Mouse (Mus musculus) megakaryocyte, embryonic 14.5 days (primary cell): Measurements from ENCODE around the gene Tram2.

Experiments
- FLI1 ChIP-seq: IDR thresholded peaks from 2 replicates; pipeline ENCODE4 v1.6.1; 2012; ENCODE audit warnings: low read length, inconsistent platforms, mixed read lengths
- GATA1 ChIP-seq: IDR thresholded peaks from 3 replicates; pipeline ENCODE4 v1.6.1; 2012; ENCODE audit warnings: mixed read lengths, low read length, inconsistent platforms, borderline replicate concordance

DNA sequence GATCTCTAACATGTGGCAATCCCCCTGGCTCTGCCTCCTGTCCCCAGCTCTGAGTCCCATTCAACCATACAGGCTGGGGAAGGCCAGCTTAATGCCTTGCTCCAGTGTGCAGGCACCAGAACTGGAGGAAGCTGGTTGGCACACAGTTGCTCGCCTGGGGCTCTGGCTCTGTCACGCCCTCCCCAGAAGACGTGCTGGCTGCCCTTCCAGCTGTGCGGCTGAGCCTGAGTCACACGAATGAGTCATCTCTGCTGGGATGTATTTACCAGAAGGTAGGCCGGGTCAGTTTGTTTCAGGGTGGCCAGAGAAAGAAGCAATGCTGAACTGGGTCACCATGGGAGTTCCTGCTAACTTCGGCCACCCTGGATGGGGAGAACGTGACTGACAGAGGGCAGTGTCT lies 64.6 kb downstream of the Tram2 start:
- no peak for TF ChIP-seq GATA1
- TF ChIP-seq FLI1: no peak
